Mouse (Mus musculus) left cerebral cortex, postnatal 25 days (tissue): ENCODE measurements around the gene Urgcp. TPM values are rescaled to one million over a fixed set of nuclear protein-coding genes. Genes with fewer than 3 reads are reported as not detected.
"Not testable (repeated sequence)": the region's sequence is repeated elsewhere in the genome, so short reads cannot be mapped to it uniquely, and the experiment has no call there.

Source experiments
- DNase-seq, 2 experiments: peaks; one replicate each; pipeline ENCODE4 v3.0.0; 2022; ENCODE audit warnings: low spot score in 2 of 2, mixed read lengths in 1 of 2
- intact Hi-C: fragments of 180-260 bp; cut with DNase I; formaldehyde crosslinking; loops from one replicate; pipeline ENCODE4 v1.15.1; 2025
- total RNA-seq, 2 experiments: library from RNA; stranded (reverse); gene quantifications; 2 replicates each; pipeline ENCODE4 v1.2.3; 2021

Gene Urgcp
- 10 to 100 TPM; 60.6 to 67.4 TPM for total RNA-seq

- intact Hi-C loops: loop anchor here (1.0 kb wide), 1 partner anchor 21 kb away; no protein-coding TSS in a partner anchor
- peak; percentile 91 to 92 for DNase-seq
Measured at GRCm38 (mm10) chr11:5761820-5762632, at the start of gene Urgcp. Gene Urgcp (minus strand): TSS chr11:5762376.

GRCm38 (mm10) chr11:5809487-5809886, 47.3 kb upstream of the Urgcp start:
- intact Hi-C loops: not testable (repeated sequence)

GRCm38 (mm10) chr11:5807956-5808355, 45.8 kb upstream of the Urgcp start:
- DNase-seq: no peak
- intact Hi-C loops: no loop called here

More at GRCm38 (mm10) chr11:5809487-5809886, 47.3 kb upstream of the Urgcp start:
- not testable (repeated sequence) for DNase-seq

- intact Hi-C loops: no loop called here
- DNase-seq: no peak
Measured at GRCm38 (mm10) chr11:5805711-5806110, 43.5 kb upstream of the Urgcp start.

GRCm38 (mm10) chr11:5804174-5804573, 42.0 kb upstream of the Urgcp start:
- intact Hi-C loops: no loop called here

GRCm38 (mm10) chr11:5803551-5803981, 41.4 kb upstream of the Urgcp start, which contains the start of gene Pgam2:
Gene Pgam2 (minus strand): TSS chr11:5803733.
- peak in 1 of 2 experiments; percentile 62 for DNase-seq
- intact Hi-C loops: no loop called here

More at GRCm38 (mm10) chr11:5804174-5804573, 42.0 kb upstream of the Urgcp start:
- no peak for DNase-seq

GRCm38 (mm10) chr11:5802457-5803217, 40.5 kb upstream of the Urgcp start:
- DNase-seq: no peak
- intact Hi-C loops: no loop called here

- intact Hi-C loops: no loop called here
- no peak for DNase-seq
Measured at GRCm38 (mm10) chr11:5802005-5802404, 39.8 kb upstream of the Urgcp start.

GRCm38 (mm10) chr11:5801511-5801910, 39.3 kb upstream of the Urgcp start:
- no peak for DNase-seq
- intact Hi-C loops: no loop called here

- DNase-seq: no peak
- intact Hi-C loops: no loop called here
Measured at GRCm38 (mm10) chr11:5799621-5800490, 37.7 kb upstream of the Urgcp start.

- DNase-seq: no peak
- intact Hi-C loops: no loop called here
Measured at GRCm38 (mm10) chr11:5797928-5798327, 35.8 kb upstream of the Urgcp start.

GRCm38 (mm10) chr11:5797371-5797770, 35.2 kb upstream of the Urgcp start:
- intact Hi-C loops: no loop called here
- no peak for DNase-seq

GRCm38 (mm10) chr11:5796939-5797338, 34.8 kb upstream of the Urgcp start:
- intact Hi-C loops: no loop called here
- no peak for DNase-seq

- peak; percentile 54 to 78 for DNase-seq
- intact Hi-C loops: no loop called here
Measured at GRCm38 (mm10) chr11:5795706-5796105, 33.5 kb upstream of the Urgcp start.

GRCm38 (mm10) chr11:5795290-5795689, 33.1 kb upstream of the Urgcp start:
- intact Hi-C loops: no loop called here
- no peak for DNase-seq

- intact Hi-C loops: no loop called here
- DNase-seq: no peak
Measured at GRCm38 (mm10) chr11:5790431-5790830, 28.3 kb upstream of the Urgcp start.

- intact Hi-C loops: loop anchor here (2.0 kb wide), 1 partner anchor 91 kb away; no protein-coding TSS in a partner anchor
- DNase-seq: no peak
Measured at GRCm38 (mm10) chr11:5789754-5790333, 27.7 kb upstream of the Urgcp start.

- DNase-seq: no peak
- intact Hi-C loops: loop anchor here (2.0 kb wide), 1 partner anchor 92 kb away; no protein-coding TSS in a partner anchor
Measured at GRCm38 (mm10) chr11:5789071-5789753, 27.0 kb upstream of the Urgcp start.
